Comparison of ENCODE assay signal across 8 mouse cellular contexts in the genomic region with DNA sequence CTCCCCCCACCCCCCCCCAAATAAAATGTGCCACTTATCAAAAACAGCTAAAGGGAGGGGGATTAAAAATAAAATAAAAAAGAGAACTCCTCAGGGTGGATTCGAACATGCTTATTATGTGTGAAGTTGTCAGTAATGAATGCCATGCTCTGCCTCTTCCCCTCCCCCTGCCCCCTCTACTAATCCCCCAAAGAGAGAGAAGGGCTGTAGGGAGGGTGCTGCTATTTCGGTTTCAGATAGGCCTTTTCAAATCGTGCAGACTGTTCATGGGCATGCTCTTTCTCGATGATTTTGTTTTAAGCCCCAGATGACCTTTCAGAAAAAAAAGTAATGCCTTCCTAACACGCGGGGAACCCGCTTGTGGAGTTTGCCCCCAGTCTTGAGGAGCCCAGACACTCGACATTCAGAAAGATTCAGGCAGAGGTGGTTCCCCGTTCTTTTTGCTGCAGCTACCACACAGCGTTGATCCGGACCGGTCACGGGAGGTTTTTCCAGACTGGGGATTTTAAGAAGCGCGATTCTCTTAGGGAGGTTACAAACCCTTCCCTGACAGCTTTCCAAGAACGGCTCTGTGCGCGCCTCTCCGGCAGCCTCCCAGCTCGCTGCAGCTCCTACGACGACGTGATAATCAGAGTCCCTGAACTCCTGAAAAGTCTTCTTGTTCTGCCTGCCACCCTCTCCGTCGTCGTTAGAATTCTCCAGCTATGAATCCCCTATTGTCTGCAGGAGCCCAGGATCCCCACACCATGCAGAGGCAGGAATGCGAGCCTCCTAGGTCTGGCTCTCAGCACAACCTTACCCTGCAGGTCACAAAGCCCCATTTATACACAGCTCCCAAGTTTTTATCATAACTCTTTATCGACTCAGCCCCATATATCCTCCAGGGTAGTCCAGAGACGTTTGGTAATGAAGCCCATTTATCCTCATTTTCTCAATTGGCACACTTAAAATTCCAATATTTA.
DNase-seq lines count a peak whose midpoint lies in the region; ATAC-seq and TF ChIP-seq lines count a peak whose summit lies in the region.

No protein-coding gene starts in this region.

- H3K36me3 ChIP-seq in kidney, embryonic 15.5 days = no peaks in the 10 kb centered on the region
- no peaks in the 10 kb centered on the region for H3K36me3 ChIP-seq in kidney, adult 2 months (ENCODE audit: control insufficient read depth, insufficient read depth, low read length)
- no peaks in the 10 kb centered on the region for H3K36me3 ChIP-seq in midbrain, embryonic 12.5 days

- no peak for DNase-seq in kidney, adult 2 months
- DNase-seq in embryo, embryonic 9.5 days (ENCODE audit: extremely low spot score) = peak; percentile 59
- peak; percentile 5 for DNase-seq in heart, postnatal 4 days
- DNase-seq in cerebellum, adult 11 months = no peak
- no peak for DNase-seq in spleen, adult 18-20 months
- no peak for DNase-seq in thymus, postnatal 4 days

- no peak for ATAC-seq in kidney, embryonic 15.5 days (replicated peaks; ENCODE audit: low FRiP score)
- ATAC-seq in midbrain, embryonic 12.5 days (ENCODE audit: low FRiP score, low read depth) = peak; percentile 56; the same call in 1 of the 2 replicates

- peaks cover 5% of the 10 kb centered on the region; the same call in 1 of the 2 replicates for H3K27me3 ChIP-seq in kidney, embryonic 15.5 days
- H3K27me3 ChIP-seq in kidney, adult 2 months (replicated peaks; ENCODE audit: control insufficient read depth, insufficient read depth, low read length) = 0 out of 2 replicates have a peak, but pooled peaks cover 1% of the 10 kb centered on the region
- no peaks in the 10 kb centered on the region for H3K27me3 ChIP-seq in midbrain, embryonic 12.5 days

- H3K27ac ChIP-seq in kidney, embryonic 15.5 days = no peak overlapping the region
- H3K27ac ChIP-seq in kidney, adult 2 months (ENCODE audit: insufficient read depth, low read depth, low read length) = no peak overlapping the region
- peak overlapping the region; percentile 64 for H3K27ac ChIP-seq in midbrain, embryonic 12.5 days (replicated peaks)

- no peak for TF ChIP-seq POLR2A in kidney, adult 2 months (IDR thresholded peaks at IDR 0.05; ENCODE audit: low read depth, low read length)

- 8% methylated on average over 29 of the region's 29 CpGs for WGBS in kidney, embryonic 15.5 days
- 12% methylated on average over 29 of the region's 29 CpGs for WGBS in kidney, adult 2 months
- 3% methylated on average over 29 of the region's 29 CpGs for whole genome bisulfite sequencing in midbrain, embryonic 12.5 days

- H3K4me2 ChIP-seq in kidney, embryonic 15.5 days = peak overlapping the region; percentile 56
- peak overlapping the region; percentile 44 for H3K4me2 ChIP-seq in midbrain, embryonic 12.5 days (replicated peaks)

- no peak for TF ChIP-seq CTCF in kidney, adult 2 months (conservative IDR thresholded peaks at IDR 0.05; ENCODE audit: insufficient read depth, insufficient read length, low read depth, low read length)

- H3K4me3 ChIP-seq in kidney, embryonic 15.5 days (replicated peaks) = peak overlapping the region; percentile 21
- no peak overlapping the region for H3K4me3 ChIP-seq in kidney, adult 2 months (ENCODE audit: insufficient read depth, low read depth, low read length)
- H3K4me3 ChIP-seq in midbrain, embryonic 12.5 days = peak overlapping the region; percentile 18

- peaks cover 10% of the 10 kb centered on the region for H3K4me1 ChIP-seq in kidney, embryonic 15.5 days
- H3K4me1 ChIP-seq in kidney, adult 2 months (ENCODE audit: control insufficient read depth, insufficient read depth, low read length) = no peaks in the 10 kb centered on the region
- peaks cover 16% of the 10 kb centered on the region for H3K4me1 ChIP-seq in midbrain, embryonic 12.5 days

- H3K9me3 ChIP-seq in kidney, embryonic 15.5 days (replicated peaks) = no peaks in the 10 kb centered on the region
- H3K9me3 ChIP-seq in midbrain, embryonic 12.5 days = peaks cover 5% of the 10 kb centered on the region; the same call in 1 of the 2 replicates

- H3K9ac ChIP-seq in kidney, embryonic 15.5 days = no peak overlapping the region
- H3K9ac ChIP-seq in midbrain, embryonic 12.5 days (replicated peaks) = 0 out of 2 replicates have a peak overlapping the region, but pooled peaks have one; percentile 20

Comparison
In these comparisons a context has a peak if more than half of its experiments do, and no peak if none do; other contexts are left out.
1. DNase-seq: peak in embryo, embryonic 9.5 days (single experiment) and heart, postnatal 4 days (single experiment); none in kidney, adult 2 months (single experiment), cerebellum, adult 11 months (single experiment), spleen, adult 18-20 months (0 of 2) and thymus, postnatal 4 days (single experiment).